Mouse (Mus musculus) CH12F3 (cell line): ENCODE data around the gene Rbfox2.
"Not testable (repeated sequence)": the region's sequence is repeated elsewhere in the genome, so short reads cannot be mapped to it uniquely, and the experiment has no call there.

Experiments used
- in situ Hi-C: fragments of 300-500 bp; cut with MboI; formaldehyde crosslinking; loops from 2 replicates; pipeline ENCODE4 v1.14.3; 2020; ENCODE audit warnings: low sequenced_read_pairs

The Rbfox2 gene

DNA sequence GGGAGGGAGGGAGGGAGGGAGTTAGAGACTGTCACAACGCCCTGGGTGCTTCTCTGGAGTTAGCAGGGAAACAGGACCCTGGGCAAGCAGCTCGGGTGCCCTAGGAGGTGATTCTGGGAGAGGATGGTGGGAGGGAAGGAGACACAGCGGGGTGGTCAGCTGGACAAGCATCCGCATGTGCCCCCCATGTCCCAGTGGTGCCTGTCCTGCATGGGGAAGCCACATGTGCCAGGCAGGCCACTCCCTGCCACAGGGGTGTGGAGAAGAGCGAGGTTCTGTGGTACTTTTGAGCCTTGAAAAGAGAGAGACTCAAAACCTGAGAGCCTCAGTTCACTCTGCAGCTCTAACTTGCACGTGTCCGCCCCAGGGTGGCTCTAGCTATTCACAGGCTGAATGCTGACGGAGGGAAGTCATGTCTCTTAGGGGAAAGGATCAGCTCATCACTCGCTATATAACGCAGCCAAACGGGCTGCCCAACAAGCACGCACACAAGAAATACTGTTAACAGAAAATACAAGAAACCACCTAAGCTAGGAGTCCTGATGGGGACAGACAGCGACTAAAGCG is 227.5 kb downstream of the Rbfox2 start:
- in situ Hi-C loops, result no loop called here

GRCm38 (mm10) chr15:77078786-77079185 is 228.0 kb downstream of the Rbfox2 start:
- in situ Hi-C loops, result no loop called here

GRCm38 (mm10) chr15:77077906-77078305 is 228.9 kb downstream of the Rbfox2 start:
- in situ Hi-C loops, result no loop called here

GRCm38 (mm10) chr15:77076523-77076922 is 230.3 kb downstream of the Rbfox2 start:
- in situ Hi-C loops, result no loop called here

DNA sequence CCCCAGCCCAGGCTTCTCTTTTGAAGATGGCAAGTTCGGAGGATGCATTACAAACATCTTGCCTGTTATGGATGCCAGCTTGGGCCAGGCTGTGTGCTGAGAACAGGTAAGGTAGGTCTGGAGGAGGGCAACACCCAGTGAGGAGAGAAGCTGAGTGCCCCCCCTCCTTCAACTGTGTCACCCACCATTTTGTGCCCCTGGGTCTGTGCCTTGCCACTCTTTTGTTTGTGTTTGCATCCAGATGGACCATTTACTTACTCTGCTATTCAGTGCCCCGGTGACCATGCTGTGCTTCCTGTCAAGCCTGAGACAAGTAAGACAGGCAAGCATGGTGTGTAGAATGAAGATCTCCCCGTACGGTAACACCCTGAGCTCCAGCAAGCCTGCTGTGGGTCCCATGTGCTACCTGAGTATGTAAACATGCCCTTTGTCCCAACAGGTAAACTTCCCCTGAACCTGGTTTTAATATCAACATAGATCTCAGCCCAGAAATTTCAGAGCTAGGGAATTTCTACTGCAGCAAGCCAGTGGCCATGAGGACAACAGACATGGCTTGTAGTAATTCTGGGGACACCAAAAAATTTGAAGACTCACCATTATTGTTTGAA is 234.1 kb downstream of the Rbfox2 start:
- in situ Hi-C loops, result no loop called here

DNA sequence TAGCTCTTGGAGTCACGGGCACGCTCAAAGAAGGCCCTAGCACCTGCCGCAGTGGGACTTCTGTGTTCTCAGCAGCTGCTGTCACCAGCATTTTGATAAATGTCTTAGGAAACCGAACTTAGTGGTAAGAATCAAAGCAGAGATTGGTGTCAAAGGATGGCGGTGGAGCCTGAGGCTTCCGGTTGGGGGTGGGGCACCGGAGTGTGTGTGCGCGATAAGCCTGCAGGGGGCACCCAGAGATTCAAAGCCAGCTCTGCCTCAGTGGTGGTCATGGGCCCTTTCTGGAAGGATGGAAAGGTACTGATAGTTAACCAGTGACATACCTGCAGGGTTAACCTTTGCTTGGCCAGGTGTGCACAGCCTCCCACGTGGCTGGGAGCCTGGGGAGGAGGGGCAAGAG is 235.3 kb downstream of the Rbfox2 start:
- in situ Hi-C loops, result no loop called here

GRCm38 (mm10) chr15:77070745-77071268 is 236.0 kb downstream of the Rbfox2 start:
- in situ Hi-C loops, result no loop called here

DNA sequence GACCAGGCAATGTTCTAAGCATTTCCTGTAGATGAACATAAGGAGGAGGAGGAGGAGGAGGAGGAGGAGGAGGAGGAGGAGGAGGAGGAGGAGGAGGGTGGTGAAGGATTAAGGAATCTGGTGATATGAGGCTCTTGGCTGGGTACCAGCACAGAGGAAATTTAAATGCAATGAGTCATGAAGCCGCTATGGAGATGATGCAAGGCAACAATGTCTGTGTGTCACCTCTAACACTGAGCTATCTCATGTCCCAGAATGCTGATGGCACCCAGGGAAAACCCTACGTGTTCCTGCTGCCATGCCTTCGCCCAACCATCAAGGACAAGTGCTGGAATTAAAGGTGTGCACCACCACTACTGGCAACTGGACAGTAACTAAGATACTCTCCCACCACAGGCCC is 237.8 kb downstream of the Rbfox2 start:
- in situ Hi-C loops, result no loop called here

GRCm38 (mm10) chr15:77068439-77068861 is 238.4 kb downstream of the Rbfox2 start:
- in situ Hi-C loops, result no loop called here

- in situ Hi-C loops, result no loop called here
Measured at GRCm38 (mm10) chr15:77066233-77066632, 240.6 kb downstream of the Rbfox2 start.

GRCm38 (mm10) chr15:77065259-77065852 is 241.4 kb downstream of the Rbfox2 start:
- in situ Hi-C loops, result no loop called here

GRCm38 (mm10) chr15:77062746-77063145 is 244.1 kb downstream of the Rbfox2 start:
- in situ Hi-C loops, result no loop called here

DNA sequence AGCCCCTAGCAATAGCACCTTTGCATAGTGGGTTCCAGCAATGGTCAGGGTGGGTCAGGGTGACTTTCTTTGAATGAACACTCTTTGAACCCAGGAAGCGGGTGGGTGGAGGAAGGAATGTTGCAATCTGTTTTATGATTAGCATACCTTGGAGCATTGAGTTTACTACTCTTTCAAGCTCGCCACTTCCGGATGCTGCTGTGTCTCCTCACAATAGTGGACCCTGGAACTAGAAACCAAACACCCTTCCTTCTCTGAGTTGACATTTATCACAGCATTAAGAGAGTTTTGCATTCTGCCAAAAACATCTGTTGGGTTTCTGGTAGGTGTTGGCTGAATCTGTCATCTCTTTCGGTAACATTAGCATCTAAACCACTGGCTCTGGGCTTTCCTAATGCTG is 247.4 kb downstream of the Rbfox2 start:
- in situ Hi-C loops, result not testable (repeated sequence)

DNA sequence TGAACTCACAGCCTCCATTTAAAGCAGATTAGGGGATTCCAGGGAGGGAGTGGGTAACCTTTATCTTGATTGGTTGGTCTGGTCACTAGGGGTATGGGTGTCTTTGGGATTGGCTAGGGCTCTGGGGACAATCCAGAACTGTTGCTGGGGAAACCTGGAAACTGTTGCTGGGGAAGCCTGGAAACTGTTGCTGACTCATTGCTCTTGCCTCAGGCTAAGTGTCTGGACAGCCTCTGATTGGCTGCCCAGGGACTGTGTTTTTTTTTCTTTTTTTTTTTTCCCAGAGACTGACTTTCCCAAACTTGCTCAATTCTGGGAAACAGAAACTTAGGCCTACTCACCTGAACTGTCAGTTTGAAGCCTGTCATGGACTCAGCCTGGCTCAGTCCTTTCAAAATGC is 248.2 kb downstream of the Rbfox2 start:
- in situ Hi-C loops, result no loop called here

DNA sequence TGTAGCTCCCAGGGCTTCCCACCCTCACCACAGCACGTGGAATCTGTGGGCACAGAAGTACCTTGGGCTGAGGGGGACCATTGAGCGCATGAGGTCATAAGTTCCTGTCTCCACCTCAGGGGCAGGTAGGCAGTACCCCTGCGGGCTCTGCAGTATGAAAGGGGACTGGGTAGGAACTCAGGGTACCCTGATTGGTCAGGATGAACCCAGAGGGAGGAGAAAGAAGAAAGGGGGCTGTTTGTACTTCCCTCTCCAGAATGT is 250.1 kb downstream of the Rbfox2 start:
- in situ Hi-C loops, result no loop called here

DNA sequence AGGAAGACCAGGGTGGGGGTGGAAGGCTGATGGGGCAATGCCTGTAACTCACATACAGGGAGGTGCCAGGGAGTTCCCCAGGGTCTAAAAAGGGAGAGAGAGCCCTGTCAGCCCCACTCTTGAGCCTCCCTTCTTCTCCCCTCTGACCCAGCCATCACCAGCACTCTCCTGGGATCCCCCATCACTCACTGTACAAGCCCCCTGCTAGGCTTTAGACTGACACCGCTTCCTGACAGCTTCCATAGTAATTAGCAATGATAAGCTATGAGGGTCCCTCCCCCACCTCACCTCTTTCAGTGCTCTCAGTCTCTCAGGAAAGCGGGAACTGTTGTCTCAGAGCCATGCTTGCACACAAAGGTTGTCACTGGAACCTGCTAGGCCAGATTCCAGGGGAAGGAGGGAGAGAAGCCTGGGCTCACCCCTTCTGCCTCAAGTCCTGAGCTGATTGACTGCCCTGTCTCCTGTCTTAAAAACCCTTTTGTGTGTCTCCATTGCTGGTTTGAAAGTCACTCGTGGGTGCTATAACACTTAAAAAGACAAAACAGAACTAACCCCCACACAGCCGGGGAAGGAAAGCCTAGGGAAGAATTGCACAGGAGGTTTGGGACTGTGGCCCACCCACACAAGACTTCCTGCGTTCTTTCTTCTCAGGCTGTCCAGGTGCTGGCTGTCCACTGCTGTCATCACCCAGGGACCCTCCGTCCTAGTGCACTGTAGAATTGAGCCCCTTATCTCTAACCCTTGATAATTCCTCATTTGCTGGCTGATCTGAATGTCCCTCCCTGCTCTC is 250.6 kb downstream of the Rbfox2 start:
- in situ Hi-C loops, result no loop called here

DNA sequence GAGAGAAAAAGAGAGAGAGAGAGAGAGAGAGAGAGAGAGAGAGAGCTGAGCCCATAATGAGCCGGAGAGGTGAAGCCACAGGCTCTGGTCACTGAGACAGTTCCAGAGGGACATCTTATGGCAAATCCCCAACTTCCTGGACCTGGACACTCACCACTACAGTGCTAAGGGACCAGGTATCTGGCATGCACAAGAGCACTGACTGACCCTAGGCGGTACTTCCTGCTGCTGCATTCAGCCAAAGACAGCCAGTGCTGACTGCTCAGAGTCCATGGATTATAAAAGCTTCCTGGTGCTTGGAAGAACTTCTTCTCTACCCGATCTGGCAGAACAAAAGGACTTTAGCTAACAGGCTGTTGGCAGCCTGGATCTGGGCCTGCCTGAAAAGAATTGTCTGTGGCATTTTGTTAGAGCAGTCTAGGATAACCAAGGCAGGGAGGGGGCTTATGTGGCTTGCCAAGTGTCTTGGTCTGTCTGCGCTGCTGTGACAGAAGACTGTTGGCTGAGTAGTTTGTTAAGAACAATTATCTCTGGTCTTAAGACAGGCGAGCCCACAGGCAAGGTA is 252.1 kb downstream of the Rbfox2 start:
- in situ Hi-C loops, result no loop called here

- in situ Hi-C loops, result no loop called here
Measured at GRCm38 (mm10) chr15:77053021-77053420, 253.8 kb downstream of the Rbfox2 start.

DNA sequence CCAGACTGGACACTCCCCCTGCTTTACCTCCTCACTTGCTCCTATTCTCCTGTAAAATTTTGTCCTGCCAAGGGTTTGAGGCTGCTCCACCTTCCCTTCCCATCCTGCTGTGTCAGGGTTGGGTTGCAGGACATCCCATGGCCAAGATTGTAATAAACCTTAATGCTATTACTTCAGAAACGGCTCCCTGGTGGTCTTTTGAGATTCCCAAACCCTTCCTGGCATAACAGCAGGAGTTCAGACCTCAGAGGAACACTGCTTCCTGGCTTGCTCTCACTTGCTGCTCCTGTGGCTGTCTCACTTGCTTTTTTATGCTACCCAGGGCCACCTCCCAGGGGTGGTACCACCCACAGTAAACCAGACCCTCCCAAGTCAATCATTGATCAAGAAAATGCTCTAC is 254.6 kb downstream of the Rbfox2 start:
- in situ Hi-C loops, result no loop called here

DNA sequence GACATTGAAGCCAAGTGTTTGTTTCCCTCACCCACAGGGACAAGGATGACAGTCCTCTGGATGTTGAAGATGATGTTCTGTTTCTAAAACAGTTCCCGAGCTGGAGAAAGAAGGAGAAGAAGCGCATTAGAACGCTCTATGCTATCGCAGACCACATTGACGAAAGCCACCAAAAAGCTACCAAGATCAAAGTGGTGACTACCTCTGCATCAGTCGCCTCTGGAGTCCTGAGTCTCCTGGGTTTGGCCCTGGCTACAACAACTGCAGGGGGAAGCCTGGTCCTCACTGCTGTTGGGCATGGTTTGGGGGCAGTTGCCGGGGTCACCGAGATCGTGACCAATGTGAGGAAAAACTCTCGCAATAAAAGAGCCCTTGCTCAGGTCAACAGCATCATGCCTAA is 256.2 kb downstream of the Rbfox2 start, which contains the start of gene Mb:
Gene Mb (minus strand): TSS at position 101 of the 400 bp plus-strand sequence.
- in situ Hi-C loops, result no loop called here

DNA sequence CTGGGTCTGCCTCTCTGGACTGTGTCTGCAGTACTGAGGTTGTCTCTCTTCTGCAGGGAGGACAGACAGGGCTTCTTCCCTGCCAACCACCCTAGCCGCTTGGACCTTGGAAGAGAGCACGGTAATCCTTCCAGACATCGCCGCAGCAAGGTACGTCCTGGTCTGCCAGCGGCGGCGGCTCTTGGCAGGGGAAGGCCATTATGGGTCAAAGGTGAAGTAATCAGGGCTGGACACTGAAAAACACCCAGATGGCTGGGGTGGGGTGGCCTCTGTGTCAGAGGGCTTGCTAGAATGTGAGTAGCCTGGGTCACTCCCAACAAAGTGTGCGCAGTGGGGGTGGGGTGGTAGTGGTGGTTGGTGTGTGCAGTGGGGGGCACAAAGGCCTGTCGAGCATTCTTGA is 261.2 kb downstream of the Rbfox2 start:
- in situ Hi-C loops, result no loop called here
